Mouse (Mus musculus): ENCODE measurements at regions not wholly inside any gene's neighbourhood (a gene's known extent, or its start where the extent isn't known, plus 50 kb on each side); places are given as distances from the start of the nearest gene placed in this dataset.

DNA sequence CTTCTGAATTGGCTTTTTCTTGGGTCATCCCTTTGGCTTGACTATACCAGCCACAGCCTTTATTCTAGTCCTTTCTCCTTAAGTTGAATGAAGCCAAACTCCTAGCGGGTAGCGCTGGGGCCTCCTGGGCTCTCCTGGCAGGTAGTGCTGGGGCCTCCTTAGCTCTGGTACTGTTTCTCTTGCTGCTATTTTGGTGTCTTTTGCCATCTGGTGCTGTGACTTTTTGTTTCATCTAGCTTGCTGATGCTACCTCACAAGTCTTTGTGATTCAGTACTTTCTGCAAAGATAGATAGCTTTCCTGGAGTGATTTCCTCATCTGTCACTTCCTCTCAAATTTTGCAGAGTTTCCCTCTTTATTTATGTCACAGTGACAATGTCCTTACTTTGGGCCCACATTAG is 90.1 kb downstream of the Tmem200c start:
- DNase-seq (ENCODE audit: low read depth, low spot score) = no peak

DNA sequence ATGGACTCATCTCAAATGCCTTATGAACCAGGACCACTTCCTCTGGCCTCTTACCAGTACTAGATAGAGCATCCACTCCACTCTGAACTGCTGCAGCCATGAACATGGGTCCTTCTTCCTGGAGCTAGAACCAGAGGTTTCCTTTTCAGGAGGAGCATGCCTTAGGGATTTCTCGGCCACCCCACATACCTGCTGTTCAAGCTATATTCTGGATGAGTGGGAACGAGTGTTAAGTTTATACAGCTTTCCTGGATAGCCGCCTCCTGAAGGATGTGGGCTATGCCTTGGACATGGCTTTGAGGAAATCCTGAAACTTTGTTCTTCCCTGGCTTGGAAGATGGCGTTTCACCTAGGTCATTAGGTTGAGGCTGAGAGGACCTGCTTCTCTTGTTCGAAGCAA is 91.8 kb downstream of the Tmem200c start:
- no peak for DNase-seq (ENCODE audit: low read depth, low spot score)

DNA sequence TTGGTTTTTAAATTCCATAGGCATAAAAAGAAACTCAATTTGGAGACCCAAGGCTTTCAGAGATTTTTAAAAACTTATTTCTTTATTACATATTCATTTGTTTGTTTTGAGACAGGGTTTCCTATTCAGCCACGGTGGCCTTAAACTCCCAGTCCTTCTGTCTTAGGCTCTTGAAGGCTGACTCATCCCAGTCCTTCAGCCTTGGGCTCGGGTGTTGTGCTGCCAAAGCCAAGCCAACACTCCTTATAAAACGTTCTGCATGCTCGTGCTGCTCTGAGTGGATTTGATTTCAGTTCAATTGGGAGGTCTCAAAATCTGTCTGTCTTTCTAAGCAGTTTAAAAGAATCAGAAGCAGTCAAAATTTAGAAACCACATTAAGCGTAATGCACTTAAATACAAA is 96.8 kb downstream of the Tmem200c start:
- no peak for DNase-seq (ENCODE audit: low read depth, low spot score)

DNA sequence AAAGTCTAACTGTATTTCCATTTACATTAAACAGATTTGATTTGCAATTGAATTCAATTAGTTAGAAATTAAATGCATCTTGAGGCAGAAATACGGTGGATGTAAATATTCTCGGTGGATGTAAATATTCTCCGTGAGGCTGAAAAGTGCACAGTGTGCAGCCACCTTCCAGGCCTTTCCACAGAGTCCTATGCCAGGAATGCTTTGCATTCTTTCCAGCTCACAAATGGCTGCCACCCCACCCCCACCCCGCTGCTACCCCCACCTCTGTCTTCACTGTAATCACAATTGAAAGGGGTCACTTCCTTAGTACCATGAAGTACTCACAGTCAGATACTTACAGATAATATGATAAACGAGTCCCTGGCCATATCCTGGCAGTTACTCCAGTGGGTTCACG is 101.0 kb downstream of the Tmem200c start:
- no peak for DNase-seq (ENCODE audit: low read depth, low spot score)

DNA sequence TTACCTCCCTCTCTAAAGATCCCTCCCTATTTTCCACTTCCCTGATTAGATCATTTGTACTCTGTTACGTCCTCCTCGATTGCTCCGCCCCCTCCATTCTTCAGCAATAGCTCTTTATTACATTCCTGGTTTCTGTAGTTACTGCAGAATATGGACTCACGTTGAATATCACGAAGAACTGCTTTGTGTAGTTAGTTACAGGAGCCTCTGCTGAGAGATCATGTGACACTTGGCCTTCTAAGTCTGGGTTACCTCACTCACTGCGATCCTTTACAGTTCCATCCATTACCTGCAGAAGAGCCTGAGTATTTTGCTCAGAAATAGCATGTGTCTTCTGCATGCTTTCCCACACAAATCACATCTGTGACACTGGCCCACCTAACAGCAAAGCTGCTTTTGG is 102.3 kb downstream of the Tmem200c start:
- no peak for DNase-seq (ENCODE audit: low read depth, low spot score)

DNA sequence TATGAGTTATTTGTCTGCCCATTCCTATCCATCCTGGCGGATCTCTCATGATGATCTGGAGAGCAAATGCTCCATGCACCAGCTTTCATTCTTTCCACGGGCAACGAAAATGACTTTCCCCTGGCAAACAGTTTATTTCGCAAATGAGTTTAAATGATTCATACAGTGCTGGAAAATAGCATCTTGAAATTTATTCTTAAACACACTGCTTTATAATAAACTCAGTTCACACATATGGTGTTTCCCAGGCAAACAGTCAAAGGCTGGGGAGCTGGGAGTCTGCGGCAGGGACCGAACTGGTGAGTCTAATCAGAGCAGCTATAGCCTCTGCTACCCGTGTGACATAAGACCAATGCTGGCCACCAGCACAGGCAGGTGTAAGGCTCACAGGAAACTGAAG is 106.8 kb downstream of the Tmem200c start:
- DNase-seq (ENCODE audit: low read depth, low spot score) = no peak

DNA sequence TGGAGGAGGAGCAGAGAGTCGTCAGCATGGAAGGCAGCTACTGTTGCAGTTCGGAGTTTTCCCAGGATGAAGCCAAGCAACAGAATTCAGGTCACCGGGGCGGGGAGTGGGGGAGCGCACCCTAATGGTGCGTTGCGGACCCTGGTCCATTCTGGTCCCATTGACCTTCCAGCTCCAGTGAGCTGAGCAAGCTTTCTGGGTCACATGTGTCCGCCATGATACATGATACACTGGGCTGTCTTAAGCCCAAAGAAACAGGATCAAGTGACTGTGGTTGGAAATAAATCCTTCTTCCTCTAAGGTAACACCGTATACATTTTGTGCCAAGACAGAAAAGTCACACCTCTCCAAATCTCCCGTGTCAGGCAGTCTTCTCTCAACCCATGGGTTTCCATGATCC is 107.6 kb downstream of the Tmem200c start:
- DNase-seq (ENCODE audit: low read depth, low spot score) = no peak

DNA sequence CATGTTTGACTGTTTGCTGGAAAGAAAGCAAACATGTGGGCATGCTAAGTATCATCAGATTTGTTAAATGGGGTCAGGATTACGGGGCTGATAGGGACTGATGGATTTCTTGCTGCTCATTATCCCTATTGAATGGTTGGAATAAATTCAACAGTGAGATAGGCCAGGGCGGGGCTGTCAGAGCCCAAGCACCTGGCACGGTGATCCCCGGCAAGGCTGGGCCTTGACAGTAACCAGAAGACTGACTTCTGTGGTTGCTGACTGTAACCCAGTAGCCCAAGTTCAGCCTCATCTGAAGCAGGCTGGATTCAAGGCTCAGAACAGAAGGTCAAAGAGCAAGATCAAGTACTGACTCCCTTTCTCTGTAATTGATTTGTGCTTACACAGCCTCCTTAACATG is 109.6 kb downstream of the Tmem200c start:
- DNase-seq (ENCODE audit: low read depth, low spot score) = peak; percentile 11

DNA sequence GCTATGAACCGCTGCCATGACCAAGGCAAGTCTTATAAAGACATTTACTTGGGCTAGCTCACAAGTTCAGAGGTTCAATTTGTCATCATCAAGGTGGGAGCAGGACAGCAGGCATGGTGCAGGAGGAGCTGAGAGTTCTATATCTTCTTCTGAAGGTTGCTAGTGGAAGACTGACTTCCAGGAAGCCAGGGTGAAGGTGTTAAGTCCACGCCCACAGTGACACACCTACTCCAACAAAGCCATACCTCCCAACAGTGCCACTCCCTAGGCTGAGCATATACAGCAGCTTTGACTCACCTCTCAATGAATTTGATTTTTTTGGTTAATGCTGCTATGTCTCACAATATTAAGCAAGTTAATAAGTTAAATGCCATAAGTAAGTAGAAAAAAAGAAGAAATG is 119.2 kb upstream of the Epb41l3 start:
- DNase-seq (ENCODE audit: low read depth, low spot score) = no peak

DNA sequence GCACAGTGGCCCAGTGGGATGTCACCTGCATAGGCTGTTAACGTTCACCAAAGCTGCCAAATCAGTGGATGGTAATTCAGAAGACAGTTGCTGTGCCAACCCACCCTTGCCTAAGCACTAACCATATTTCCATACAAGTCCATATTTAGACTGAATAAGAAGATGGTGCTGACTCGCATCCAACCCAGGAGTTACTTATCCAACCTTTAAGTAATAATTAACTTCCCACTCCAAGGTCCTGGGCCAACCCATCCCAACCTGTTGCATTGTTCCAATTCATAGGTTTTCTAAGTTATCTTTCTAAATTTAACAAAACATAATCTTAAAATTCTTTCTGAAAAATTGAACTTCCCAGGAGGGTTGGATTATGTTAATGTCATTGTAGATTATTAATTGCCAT is 114.3 kb upstream of the Epb41l3 start:
- DNase-seq (ENCODE audit: low read depth, low spot score) = no peak

DNA sequence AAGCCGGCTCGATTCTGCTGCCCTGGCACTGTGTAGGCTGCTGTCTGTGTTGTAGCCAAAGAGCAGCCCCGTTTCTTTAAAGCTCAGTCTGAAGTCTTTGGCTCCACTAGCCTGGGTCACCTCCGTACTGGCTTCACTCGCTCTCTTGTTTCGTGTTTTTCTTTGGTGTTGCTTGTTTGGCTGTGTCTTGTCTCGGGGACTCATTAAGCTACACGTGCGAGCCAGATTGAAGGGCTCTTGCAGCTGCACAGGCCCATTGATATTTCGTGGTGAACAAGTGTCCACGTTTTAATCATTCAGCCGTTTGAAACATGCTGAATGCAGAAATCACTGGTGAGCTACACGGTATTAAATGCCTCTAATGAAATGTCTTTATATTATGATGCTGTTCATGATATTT is 99.9 kb upstream of the Epb41l3 start:
- no peak for DNase-seq (ENCODE audit: low read depth, low spot score)

DNA sequence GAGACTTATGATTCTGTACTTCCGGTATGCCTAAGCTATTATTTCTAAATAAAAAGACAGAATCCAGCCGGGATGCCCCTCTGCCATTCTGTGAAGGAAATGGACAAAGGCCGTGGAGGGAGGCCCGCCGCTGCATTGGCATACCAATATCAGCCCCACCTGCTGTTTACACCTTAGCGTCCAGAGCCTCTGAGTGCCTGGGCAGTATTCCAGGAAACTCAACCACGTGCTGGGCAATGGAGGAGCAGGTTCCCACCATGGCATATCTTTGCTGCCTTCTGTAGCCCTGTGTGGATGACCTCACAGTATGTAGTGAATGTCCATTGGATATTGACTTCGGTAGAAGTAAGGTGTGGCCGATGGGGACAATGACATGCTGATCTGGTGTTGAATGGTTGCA is 97.3 kb upstream of the Epb41l3 start:
- no peak for DNase-seq (ENCODE audit: low read depth, low spot score)

DNA sequence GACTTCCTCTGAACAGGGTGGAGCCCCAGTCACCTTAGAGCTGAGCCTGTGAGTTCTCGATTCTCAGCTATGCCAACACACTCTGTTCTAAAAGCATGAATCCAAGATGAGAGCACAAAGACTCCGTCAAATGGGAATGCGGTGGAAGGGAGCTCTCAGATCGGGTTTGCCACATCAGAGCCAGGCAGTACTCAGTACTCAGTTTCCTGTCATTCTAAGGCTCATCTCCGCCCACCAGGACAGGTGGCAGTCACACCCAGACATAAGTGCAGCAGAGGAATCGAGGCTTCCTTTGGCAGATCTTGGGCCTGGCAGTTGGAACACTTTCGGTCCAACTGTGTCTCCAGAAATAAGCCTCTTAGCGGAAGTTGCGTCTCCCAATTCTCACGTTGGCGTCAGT is 94.4 kb upstream of the Epb41l3 start:
- no peak for DNase-seq (ENCODE audit: low read depth, low spot score)

DNA sequence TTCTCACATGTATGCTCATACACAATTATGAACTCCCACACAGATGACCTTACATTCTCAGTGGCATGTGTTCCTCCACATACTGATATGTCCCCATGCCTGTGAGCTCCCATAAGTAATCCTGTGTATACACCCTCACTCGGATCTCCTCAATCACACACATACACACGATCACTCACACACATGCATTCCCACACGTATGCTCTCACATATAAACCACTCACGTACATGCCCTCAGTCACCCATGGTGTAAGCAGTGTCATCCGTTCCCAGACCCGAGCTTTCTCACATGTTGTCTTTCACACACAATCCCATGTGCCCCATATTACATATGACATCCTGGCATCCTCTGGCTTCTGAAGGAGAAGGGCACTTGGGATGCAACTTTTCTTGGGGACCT is 93.4 kb upstream of the Epb41l3 start:
- DNase-seq (ENCODE audit: low read depth, low spot score) = no peak

DNA sequence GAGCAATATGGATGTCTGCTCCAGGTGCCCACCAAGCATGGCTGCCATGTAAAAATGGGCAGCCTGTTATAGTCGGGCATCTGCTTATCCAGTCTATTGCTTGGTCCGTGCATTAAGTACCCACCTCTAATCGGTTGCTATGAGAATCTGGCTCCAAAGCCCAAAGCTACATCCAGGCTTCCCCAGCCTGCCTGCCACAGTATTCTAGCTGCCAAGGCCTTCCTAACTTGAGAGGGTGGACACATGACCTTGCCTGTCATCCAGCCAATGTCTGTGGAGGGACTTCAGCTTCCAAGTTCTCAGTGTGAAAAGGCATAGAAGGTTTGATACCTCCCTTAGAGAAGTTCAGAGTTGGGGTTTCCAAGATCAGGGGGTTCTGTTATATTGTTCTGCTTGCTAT is 75.6 kb upstream of the Epb41l3 start:
- no peak for DNase-seq (ENCODE audit: low read depth, low spot score)

DNA sequence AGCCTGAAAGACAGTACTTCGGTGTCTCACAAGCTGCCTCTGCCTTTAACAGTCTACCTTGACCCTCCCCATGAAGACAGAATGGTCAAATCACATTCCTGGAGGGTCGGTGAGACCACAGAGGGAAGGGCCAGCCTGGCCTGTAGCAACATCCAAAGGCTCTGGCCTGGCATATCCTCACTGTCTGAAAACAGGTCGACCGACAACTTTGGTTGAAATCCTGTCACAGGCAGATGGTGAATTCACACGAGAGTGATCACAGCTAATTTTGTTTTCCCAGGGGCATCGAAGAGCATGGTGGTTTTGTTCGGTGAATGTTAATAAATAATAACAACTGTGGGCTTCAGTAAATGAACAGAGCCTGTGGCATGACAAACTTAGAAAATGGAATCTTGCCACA is 71.4 kb upstream of the Epb41l3 start:
- no peak for DNase-seq (ENCODE audit: low read depth, low spot score)

DNA sequence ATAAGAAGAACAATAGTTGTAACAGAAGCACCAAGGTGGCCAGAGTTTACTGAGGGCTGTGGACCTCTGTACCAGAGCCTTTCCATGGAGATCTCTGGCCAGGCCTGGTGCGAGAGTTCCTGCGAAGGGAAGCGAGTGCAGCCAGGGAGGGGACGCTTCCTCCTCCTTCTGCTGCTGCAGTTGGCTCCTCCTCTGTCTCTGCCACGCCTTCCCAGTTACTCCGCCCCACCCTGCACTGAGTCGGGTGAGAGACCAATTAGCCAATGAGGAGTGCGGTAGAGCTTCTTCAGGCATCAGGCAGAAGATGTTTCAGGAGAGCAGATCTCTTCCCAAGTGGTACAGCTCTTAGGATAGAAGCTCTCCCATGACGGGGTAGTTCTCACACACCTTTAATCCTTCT is 69.2 kb upstream of the Epb41l3 start:
- DNase-seq (ENCODE audit: low read depth, low spot score) = no peak

Data from retina, postnatal 7 days (tissue).